Mouse (Mus musculus) small intestine, adult 2 months (tissue): Measurements from ENCODE around the gene Trim27. TPM values are rescaled to one million over a fixed set of nuclear protein-coding genes. Genes with fewer than 3 reads are reported as not detected.

Experiments
- H3K27ac ChIP-seq: fragments of 200-500 bp; 2 replicates; pipeline ENCODE4 v1.5.1; 2012; ENCODE audit warnings: low read depth, low read length, control low read depth, inconsistent platforms; ENCODE audit not compliant: insufficient read depth
- H3K27me3 ChIP-seq: fragments of 200-500 bp; 2 replicates; pipeline ENCODE4 v1.6.1; 2012; ENCODE audit warnings: mild to moderate bottlenecking, moderate library complexity, low read length, inconsistent platforms; ENCODE audit not compliant: control insufficient read depth, insufficient read depth
- H3K36me3 ChIP-seq: fragments of 200-500 bp; 2 replicates; pipeline ENCODE4 v1.6.1; 2012; ENCODE audit warnings: mild to moderate bottlenecking, low read length, control low read depth, inconsistent platforms; ENCODE audit not compliant: control insufficient read depth, insufficient read depth
- H3K4me1 ChIP-seq: fragments of 200-500 bp; 2 replicates; pipeline ENCODE4 v1.6.1; 2012; ENCODE audit warnings: low read length, inconsistent platforms, mixed read lengths; ENCODE audit not compliant: control insufficient read depth, insufficient read depth, insufficient read length
- H3K4me3 ChIP-seq: fragments of 200-500 bp; 2 replicates; pipeline ENCODE4 v1.5.1; 2012; ENCODE audit warnings: low read depth, mild to moderate bottlenecking, control low read depth, inconsistent platforms, low read length, moderate library complexity
- CTCF ChIP-seq: fragments of 200-500 bp; IDR thresholded peaks from 2 replicates; pipeline ENCODE4 v1.5.1; 2012; ENCODE audit warnings: low read depth, mild to moderate bottlenecking, control low read depth, inconsistent platforms, low read length, moderate library complexity, mixed read lengths; ENCODE audit not compliant: insufficient replicate concordance, insufficient read length; ENCODE audit errors: extremely low read depth
- POLR2A ChIP-seq: fragments of 200-500 bp; IDR thresholded peaks from 2 replicates; pipeline ENCODE4 v1.6.1; 2012; ENCODE audit warnings: low read depth, mild to moderate bottlenecking, control low read depth, inconsistent platforms, low read length, moderate library complexity
- WGBS: fragments of 180-500 bp; shearing (Covaris S2); methylation state at CpG from one replicate; pipeline ENCODE4 v1.1.7; 2018; 5-methylcytosine and 5-hydroxymethylcytosine counted together
- polyA plus RNA-seq: library from polyadenylated mRNA; depleted of rRNA; stranded (reverse); fragments of >200 nt; gene quantifications from 2 replicates; pipeline ENCODE4 v1.2.3, GENCODE M21; 2012

Gene Trim27
- polyA plus RNA-seq, 1 experiment: 46.4 TPM

DNA sequence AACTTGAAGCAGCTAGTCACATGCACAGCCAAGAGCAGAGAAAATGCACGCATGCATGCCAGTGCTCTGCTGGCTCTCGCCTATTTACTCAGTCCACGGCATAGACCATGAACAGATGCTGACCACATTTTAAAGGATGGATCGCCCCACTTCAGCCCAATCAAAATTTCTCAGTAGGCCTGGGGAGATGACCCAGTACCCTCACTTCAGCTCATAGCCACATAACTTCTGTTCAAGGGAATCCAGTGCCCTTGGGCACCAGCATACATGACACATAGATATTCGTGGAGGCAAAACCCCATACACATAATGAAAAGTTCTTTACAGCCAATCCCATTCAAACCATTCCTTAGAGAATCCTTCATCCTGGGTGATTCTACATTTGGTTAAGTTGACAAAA lies 18.5 kb downstream of the Trim27 start:
- H3K4me3 ChIP-seq: no peak overlapping the region
- no peak overlapping the region for H3K27ac ChIP-seq
- peaks cover 4% of the 10 kb centered on the region for H3K36me3 ChIP-seq
- H3K27me3 ChIP-seq: no peaks in the 10 kb centered on the region
- WGBS: 89% methylated on average over 5 of the region's 5 CpGs
- peaks cover 2% of the 10 kb centered on the region; the same call in 1 of the 2 replicates for H3K4me1 ChIP-seq
- TF ChIP-seq POLR2A (no peak), CTCF (no peak)

- no peak overlapping the region for H3K4me3 ChIP-seq
- no peak for TF ChIP-seq CTCF
- no peak for TF ChIP-seq POLR2A
- H3K27ac ChIP-seq: no peak overlapping the region
- no peaks in the 10 kb centered on the region for H3K27me3 ChIP-seq
- WGBS: 70% methylated on average over 2 of the region's 2 CpGs
- peaks cover 3% of the 10 kb centered on the region for H3K36me3 ChIP-seq
- H3K4me1 ChIP-seq: peaks cover 2% of the 10 kb centered on the region; the same call in 1 of the 2 replicates
These were observed 19.1 kb downstream of the Trim27 start for GRCm38 (mm10) chr13:21198313-21198712.

- Histone ChIP-seq H3K27ac (0 out of 2 replicates have a peak overlapping the region, but pooled peaks have one; percentile 10), H3K27me3 (no peaks in the 10 kb centered on the region), H3K36me3 (no peaks in the 10 kb centered on the region; the same call in 1 of the 2 replicates), H3K4me1 (peaks cover 2% of the 10 kb centered on the region; the same call in 1 of the 2 replicates), H3K4me3 (peak overlapping the region; percentile 97)
- no peak for TF ChIP-seq CTCF
- no peak for TF ChIP-seq POLR2A
- 1% methylated on average over 17 of the region's 17 CpGs for WGBS
These were observed 20.1 kb downstream of the Trim27 start for GRCm38 (mm10) chr13:21199046-21200028.

DNA sequence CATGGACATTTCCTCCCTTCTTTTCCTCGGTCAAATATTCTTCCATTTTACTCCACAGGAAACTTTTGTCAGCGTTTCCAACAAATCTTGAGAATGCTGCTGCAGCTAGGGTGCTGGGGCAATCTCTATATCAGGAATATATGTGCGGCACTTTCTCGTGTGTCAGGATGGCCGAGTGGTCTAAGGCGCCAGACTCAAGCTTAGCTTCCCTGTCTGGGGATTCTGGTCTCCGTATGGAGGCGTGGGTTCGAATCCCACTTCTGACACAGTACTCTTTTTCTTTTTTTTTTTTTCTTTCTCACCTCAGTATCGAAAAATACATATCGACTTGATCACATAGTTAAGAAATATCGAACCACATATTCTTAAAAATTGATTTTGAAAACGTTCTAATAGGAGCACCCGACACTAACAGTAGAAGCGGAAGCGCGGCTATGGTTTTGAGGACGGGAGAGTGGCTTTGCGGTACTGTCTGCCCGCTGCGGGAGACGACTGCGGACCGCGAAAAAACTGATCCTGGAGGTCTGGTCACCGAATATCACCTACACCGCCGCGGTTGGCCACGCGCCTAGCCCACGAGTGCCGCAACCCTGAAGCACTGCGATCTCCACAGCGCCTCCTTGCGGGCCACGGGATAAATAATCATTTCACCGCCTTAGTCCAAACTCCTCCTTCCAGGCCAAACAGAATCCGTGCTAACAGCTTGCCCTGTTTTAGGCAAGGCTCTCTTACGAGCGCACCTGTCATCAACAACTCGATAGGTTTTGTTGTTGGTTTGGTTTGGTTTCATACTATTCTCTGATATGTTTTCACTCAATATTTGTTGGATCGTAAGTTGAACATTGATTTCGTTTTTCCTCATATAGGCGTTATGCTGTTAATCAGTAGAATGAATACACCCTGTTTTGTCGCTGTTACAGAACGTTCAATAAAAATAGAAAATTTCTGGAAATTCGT lies 21.1 kb downstream of the Trim27 start:
- no peak for TF ChIP-seq POLR2A
- TF ChIP-seq CTCF: peak; percentile 94; the same call in 1 of the 2 replicates
- peak overlapping the region; percentile 97 for H3K4me3 ChIP-seq
- 3% methylated on average over 48 of the region's 48 CpGs for WGBS
- peaks cover 2% of the 10 kb centered on the region; the same call in 1 of the 2 replicates for H3K4me1 ChIP-seq
- no peaks in the 10 kb centered on the region for H3K36me3 ChIP-seq
- H3K27ac ChIP-seq: peak overlapping the region; percentile 71
- H3K27me3 ChIP-seq: no peaks in the 10 kb centered on the region

DNA sequence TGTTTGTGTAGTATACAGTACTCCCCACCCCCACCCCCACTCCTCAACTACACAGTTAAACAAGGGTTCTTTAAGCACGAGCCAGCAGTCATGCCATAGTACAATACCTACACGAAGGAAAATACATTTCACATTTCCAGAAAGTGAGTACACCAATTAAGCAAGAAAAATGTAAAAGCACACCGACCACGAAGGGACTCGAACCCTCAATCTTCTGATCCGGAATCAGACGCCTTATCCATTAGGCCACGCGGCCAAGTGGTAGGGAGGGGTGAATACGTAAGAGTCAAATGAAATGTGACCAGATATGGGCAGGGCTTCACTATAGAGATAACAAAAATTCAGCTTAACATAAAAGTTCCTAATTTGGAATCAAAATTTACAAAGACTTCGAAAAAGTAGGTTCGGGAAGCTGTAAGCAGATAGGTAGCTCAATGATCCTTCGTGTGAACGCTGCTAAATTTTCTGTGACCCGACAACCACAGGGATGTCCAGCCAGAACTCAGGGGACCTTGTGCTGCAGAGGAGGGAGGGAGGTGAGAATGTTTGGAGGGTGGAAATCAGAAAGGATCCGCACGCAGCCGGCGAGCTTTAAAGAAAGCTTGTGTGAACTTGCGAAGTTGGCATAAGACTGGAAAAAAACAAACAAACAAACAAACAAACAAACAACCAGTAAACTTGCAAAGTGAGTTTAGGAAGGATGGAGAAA lies 36.2 kb downstream of the Trim27 start:
- Histone ChIP-seq H3K27me3 (0 out of 2 replicates have a peak, but pooled peaks cover 2% of the 10 kb centered on the region), H3K36me3 (no peaks in the 10 kb centered on the region), H3K4me1 (no peaks in the 10 kb centered on the region), H3K4me3 (peak overlapping the region; percentile 28), H3K27ac (no peak overlapping the region)
- TF ChIP-seq CTCF (no peak), POLR2A (no peak)
- WGBS: 24% methylated on average over 20 of the region's 20 CpGs

- TF ChIP-seq POLR2A: no peak
- TF ChIP-seq CTCF: no peak
- Histone ChIP-seq H3K36me3 (no peaks in the 10 kb centered on the region), H3K27ac (no peak overlapping the region), H3K4me1 (no peaks in the 10 kb centered on the region), H3K4me3 (no peak overlapping the region), H3K27me3 (peaks cover 2% of the 10 kb centered on the region; the same call in 1 of the 2 replicates)
- 52% methylated on average over 1 of the region's 1 CpGs for WGBS
These were observed 37.5 kb downstream of the Trim27 start for GRCm38 (mm10) chr13:21216781-21217180.
